Mouse (Mus musculus) neural tube, embryonic 11.5 days (tissue): Measurements from ENCODE around the gene Ap3b1. TPM values are rescaled to one million over a fixed set of nuclear protein-coding genes. Genes with fewer than 3 reads are reported as not detected.

ENCODE experiments used
- ATAC-seq: fragments of 200-750 bp; cut with Nextera tagmentation; 2 replicates; pipeline ENCODE4 v1.8.0; 2017; ENCODE audit warnings: moderate number of reproducible peaks, mild to moderate bottlenecking, moderate TSS enrichment, moderate library complexity; ENCODE audit not compliant: insufficient read depth, low FRiP score, low TSS enrichment
- DNase-seq: peaks from one replicate; pipeline ENCODE4 v3.0.0-alpha.2; 2015; ENCODE audit warnings: low spot score
- H3K27ac ChIP-seq: fragments of 300-500 bp; sonication (generic); 2 replicates; pipeline ENCODE4 v1.5.1; 2014; ENCODE audit warnings: low read depth, mild to moderate bottlenecking, low read length
- H3K27me3 ChIP-seq: fragments of 300-500 bp; sonication (generic); 2 replicates; pipeline ENCODE4 v1.6.1; 2014; ENCODE audit warnings: mild to moderate bottlenecking, low read length, mixed read lengths; ENCODE audit not compliant: control insufficient read depth, insufficient read depth
- H3K36me3 ChIP-seq: fragments of 300-500 bp; sonication (generic); 2 replicates; pipeline ENCODE4 v1.6.1; 2014; ENCODE audit warnings: mild to moderate bottlenecking, low read length, moderate library complexity, mixed read lengths; ENCODE audit not compliant: control insufficient read depth, insufficient read depth
- H3K4me1 ChIP-seq: fragments of 300-500 bp; sonication (generic); 2 replicates; pipeline ENCODE4 v1.6.1; 2014; ENCODE audit warnings: low read length, mixed read lengths; ENCODE audit not compliant: control insufficient read depth, insufficient read depth
- H3K4me2 ChIP-seq: fragments of 300-500 bp; sonication (generic); 2 replicates; pipeline ENCODE4 v1.6.1; 2014; ENCODE audit warnings: low read depth, mild to moderate bottlenecking, moderate library complexity
- H3K4me3 ChIP-seq: fragments of 300-500 bp; sonication (generic); 2 replicates; pipeline ENCODE4 v1.5.1; 2014; ENCODE audit warnings: low read depth, low read length
- H3K9ac ChIP-seq: fragments of 300-500 bp; sonication (generic); 2 replicates; pipeline ENCODE4 v1.6.1; 2014; ENCODE audit warnings: mild to moderate bottlenecking, low read length
- H3K9me3 ChIP-seq: fragments of 300-500 bp; sonication (generic); 2 replicates; pipeline ENCODE4 v1.6.1; 2016; ENCODE audit warnings: low read length; ENCODE audit not compliant: control insufficient read depth
- WGBS: fragments of 180-500 bp; shearing (Covaris S2); extraction: QIAGEN DNeasy Blood & Tissue Kit; methylation state at CpG from one replicate; pipeline ENCODE4 v1.1.7; 2014; 5-methylcytosine and 5-hydroxymethylcytosine counted together
- polyA plus RNA-seq: library from polyadenylated mRNA; unstranded; fragments of >200 nt; fragmentation: Nextera tagmentation; extraction: Ambion mirVana; gene quantifications from 2 replicates; pipeline ENCODE4 v1.2.1, GENCODE M21; 2014

The Ap3b1 gene
- polyA plus RNA-seq, 1 experiment from 2014 or later = 37.2 TPM

DNA sequence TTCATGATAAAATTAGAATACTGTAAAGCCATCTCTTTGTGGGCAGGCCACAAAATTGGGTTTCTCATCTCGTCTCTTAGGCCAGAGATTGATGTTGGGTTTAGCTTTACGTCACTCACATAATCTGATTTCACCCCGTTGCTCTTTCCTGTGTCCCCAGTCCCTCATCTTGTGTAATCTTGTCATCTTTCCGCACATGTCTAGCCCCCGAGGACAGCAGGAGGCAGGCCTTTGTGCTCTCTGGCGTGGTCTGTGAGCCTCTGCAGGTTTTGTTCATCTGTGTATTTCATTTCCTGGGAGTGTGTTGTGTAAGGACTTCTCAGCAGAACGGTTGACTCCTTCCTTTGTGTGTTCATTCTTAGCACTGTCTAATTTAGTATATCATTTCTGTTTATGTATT, 90.8 kb downstream of the Ap3b1 start:
- no peak for DNase-seq
- Histone ChIP-seq H3K4me3 (no peak overlapping the region), H3K9ac (no peak overlapping the region), H3K9me3 (no peaks in the 10 kb centered on the region), H3K4me2 (no peak overlapping the region), H3K27me3 (no peaks in the 10 kb centered on the region), H3K27ac (no peak overlapping the region), H3K4me1 (no peaks in the 10 kb centered on the region), H3K36me3 (0 out of 2 replicates have a peak, but pooled peaks cover under 1% of the 10 kb centered on the region)
- 81% methylated on average over 7 of the region's 7 CpGs for WGBS
- no peak for ATAC-seq

DNA sequence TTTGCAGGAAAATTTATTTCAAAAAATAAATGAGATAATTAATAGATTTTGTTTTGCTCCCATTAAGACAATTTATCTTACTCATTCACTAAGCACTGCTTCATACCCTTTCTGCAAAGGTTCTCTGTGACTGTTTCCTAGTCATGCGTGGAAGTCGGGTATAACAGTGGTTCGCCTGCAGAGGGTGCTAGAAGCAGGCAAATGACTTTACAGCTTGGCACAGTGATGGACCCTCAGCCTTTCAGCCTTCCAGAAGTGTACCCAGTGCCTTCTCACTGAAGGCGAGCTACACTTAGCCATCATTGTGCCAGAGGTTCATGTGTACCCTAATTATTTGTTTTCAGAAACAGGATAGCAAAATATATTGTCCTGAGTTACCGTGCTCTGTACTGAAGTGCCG, 92.5 kb downstream of the Ap3b1 start:
- Histone ChIP-seq H3K9ac (no peak overlapping the region), H3K4me1 (no peaks in the 10 kb centered on the region), H3K27ac (no peak overlapping the region), H3K36me3 (0 out of 2 replicates have a peak, but pooled peaks cover 2% of the 10 kb centered on the region), H3K4me3 (no peak overlapping the region), H3K9me3 (no peaks in the 10 kb centered on the region), H3K4me2 (no peak overlapping the region), H3K27me3 (no peaks in the 10 kb centered on the region)
- peak; percentile 55; the same call in 1 of the 2 replicates for ATAC-seq
- 60% methylated on average over 6 of the region's 6 CpGs for WGBS
- DNase-seq = peak; percentile 54

DNA sequence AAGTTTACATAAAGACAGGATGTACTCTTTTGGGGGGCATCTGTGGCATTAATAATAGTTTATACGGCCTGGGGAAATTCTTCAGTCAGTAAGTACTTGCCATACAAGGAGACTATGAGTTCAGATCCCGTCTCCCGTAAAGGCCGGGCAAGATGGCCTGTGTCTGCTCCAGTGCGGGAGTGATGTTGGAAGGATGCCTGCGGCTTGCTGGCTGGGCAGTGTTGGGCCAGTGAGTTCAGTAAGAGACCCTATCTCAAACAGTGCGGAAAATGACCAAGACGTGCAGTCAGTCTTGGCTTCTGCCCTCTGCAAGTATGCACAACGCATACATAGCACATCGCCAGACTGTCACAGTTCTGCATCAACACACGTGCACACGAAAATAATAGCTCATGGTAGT, 95.4 kb downstream of the Ap3b1 start:
- H3K27ac ChIP-seq = no peak overlapping the region
- WGBS = 87% methylated on average over 12 of the region's 12 CpGs
- no peaks in the 10 kb centered on the region for H3K9me3 ChIP-seq
- no peak for DNase-seq
- no peak overlapping the region for H3K4me3 ChIP-seq
- H3K36me3 ChIP-seq = 0 out of 2 replicates have a peak, but pooled peaks cover 2% of the 10 kb centered on the region
- H3K27me3 ChIP-seq = no peaks in the 10 kb centered on the region
- no peak for ATAC-seq
- H3K9ac ChIP-seq = no peak overlapping the region
- no peaks in the 10 kb centered on the region for H3K4me1 ChIP-seq
- no peak overlapping the region for H3K4me2 ChIP-seq

DNA sequence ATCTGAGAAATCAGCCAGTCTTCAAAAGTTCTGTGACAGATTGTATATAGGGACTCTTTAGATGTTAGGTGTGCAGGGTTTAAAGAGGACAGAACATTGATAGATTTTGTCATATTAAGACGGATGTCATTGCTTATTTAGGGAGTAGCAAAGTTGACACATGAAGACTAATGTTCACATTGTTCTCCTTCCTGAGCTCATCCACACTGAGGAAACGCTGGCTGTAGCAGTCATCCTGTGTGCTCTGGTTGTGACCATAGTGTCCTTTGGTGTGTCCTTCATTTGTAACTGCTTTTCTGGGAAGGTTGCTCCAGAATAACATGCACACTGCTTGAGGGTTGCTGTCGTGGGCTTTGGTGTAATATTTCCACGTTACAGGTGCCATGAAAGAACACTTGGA, 100.4 kb downstream of the Ap3b1 start:
- no peak overlapping the region for H3K4me2 ChIP-seq
- ATAC-seq (no peak), DNase-seq (no peak)
- no peak overlapping the region for H3K4me3 ChIP-seq
- H3K4me1 ChIP-seq = no peaks in the 10 kb centered on the region
- peaks cover 5% of the 10 kb centered on the region; the same call in 1 of the 2 replicates for H3K36me3 ChIP-seq
- H3K9me3 ChIP-seq = no peaks in the 10 kb centered on the region
- H3K9ac ChIP-seq = no peak overlapping the region
- no peaks in the 10 kb centered on the region for H3K27me3 ChIP-seq
- no peak overlapping the region for H3K27ac ChIP-seq
- 85% methylated on average over 4 of the region's 4 CpGs for WGBS

DNA sequence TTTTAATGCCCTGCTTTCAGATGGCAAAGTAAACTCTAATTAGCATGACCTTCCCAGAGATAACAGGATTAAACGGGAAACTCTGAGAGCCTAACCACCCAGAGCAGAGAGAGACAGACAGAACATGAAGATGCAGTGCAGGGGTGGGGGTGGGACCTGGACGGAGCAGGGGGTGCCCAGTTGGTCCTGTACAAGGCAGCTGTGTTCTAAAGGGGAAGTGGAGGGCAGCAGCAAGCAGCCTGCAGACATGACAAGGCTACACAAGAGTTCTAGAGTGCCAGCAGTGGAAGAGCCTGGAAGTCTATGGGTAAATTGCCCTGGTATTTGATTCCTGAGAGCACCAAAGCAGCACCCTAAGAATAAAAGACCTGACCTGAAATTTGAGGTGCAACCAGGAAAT, 105.5 kb downstream of the Ap3b1 start:
- no peak overlapping the region for H3K4me3 ChIP-seq
- H3K9ac ChIP-seq = no peak overlapping the region
- 78% methylated on average over 2 of the region's 2 CpGs for WGBS
- peaks cover 3% of the 10 kb centered on the region; the same call in 1 of the 2 replicates for H3K36me3 ChIP-seq
- no peak for ATAC-seq
- H3K27ac ChIP-seq = no peak overlapping the region
- DNase-seq = no peak
- H3K9me3 ChIP-seq = no peaks in the 10 kb centered on the region
- no peak overlapping the region for H3K4me2 ChIP-seq
- H3K27me3 ChIP-seq = no peaks in the 10 kb centered on the region
- no peaks in the 10 kb centered on the region for H3K4me1 ChIP-seq

DNA sequence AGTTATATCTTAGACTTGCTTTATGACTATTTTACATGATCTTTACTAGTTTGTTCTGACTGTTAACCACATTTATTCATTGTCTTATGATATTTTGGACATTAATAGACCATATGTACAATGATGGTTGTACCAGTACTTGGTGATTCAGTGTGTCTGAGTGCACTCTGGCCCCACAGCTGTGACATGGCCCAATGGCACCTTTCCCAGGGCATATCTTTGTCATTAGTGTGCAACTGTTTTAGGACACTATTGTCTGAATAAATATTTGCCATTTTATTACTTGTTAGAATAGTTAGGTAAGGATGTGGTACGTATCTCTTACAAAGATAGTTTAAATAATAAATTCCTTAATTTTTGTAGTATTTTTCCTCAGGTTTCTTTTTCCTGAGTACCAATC, 109.8 kb downstream of the Ap3b1 start:
- H3K9ac ChIP-seq = no peak overlapping the region
- H3K4me2 ChIP-seq = no peak overlapping the region
- no peaks in the 10 kb centered on the region for H3K36me3 ChIP-seq
- 90% methylated on average over 1 of the region's 1 CpGs for WGBS
- H3K4me1 ChIP-seq = no peaks in the 10 kb centered on the region
- no peaks in the 10 kb centered on the region for H3K27me3 ChIP-seq
- H3K4me3 ChIP-seq = no peak overlapping the region
- H3K9me3 ChIP-seq = no peaks in the 10 kb centered on the region
- no peak for ATAC-seq
- H3K27ac ChIP-seq = no peak overlapping the region
- no peak for DNase-seq

DNA sequence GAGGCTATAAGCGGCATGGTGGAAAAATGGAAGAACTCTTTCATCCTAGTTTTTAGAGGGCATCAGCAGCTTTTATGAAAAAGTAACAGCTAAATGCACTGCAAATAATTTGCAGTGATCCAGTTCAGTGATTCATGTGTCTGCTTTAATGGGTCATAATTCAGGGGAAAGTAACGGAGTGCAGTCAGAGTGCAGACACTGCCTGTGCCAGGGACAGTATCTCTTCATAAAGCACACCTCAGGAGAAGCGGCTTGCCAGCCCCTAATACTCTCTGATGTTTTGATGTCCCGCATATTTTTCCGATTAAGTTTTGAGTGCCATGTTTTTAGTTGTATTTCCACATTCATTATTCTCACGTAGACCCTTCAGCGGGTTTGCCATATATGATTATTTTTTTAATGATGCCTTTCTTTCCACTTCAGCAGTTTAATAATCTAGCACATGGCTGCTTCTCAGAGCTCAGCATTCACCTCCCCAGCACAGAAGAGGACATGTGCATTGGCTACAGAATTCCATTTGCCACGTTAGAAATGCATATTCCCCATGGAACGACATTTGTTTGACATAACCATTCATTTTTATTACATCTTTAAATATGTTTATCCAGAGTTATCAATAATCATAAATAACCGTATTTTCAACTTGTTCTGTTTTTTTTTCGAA, 112.4 kb downstream of the Ap3b1 start:
- Histone ChIP-seq H3K27me3 (no peaks in the 10 kb centered on the region), H3K4me1 (no peaks in the 10 kb centered on the region), H3K9me3 (no peaks in the 10 kb centered on the region), H3K36me3 (no peaks in the 10 kb centered on the region), H3K4me3 (no peak overlapping the region), H3K9ac (no peak overlapping the region), H3K27ac (no peak overlapping the region), H3K4me2 (no peak overlapping the region)
- 90% methylated on average over 11 of the region's 11 CpGs for WGBS
- DNase-seq (no peak), ATAC-seq (no peak)

DNA sequence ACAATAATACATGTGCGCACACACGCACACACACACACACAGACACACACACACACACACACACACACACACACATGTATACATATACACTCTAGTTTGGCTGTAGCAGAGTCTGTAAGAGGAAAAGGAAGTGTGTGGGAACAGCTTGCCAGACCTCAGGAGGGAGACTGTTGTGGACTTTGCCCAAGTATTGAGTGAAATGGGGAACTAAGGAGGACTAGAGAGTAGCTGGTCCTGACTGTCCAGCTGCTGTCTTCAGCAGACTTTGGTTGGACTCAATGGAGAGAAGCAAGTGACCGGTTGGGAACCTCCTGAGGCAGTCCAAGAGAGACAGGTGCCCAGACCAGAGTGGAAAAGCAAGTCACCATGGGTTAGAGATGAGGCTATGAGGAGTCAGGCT, 117.4 kb downstream of the Ap3b1 start:
- no peak overlapping the region for H3K9ac ChIP-seq
- H3K27ac ChIP-seq = no peak overlapping the region
- 96% methylated on average over 3 of the region's 3 CpGs for WGBS
- DNase-seq (no peak), ATAC-seq (no peak)
- H3K9me3 ChIP-seq = no peaks in the 10 kb centered on the region
- H3K4me3 ChIP-seq = no peak overlapping the region
- H3K4me2 ChIP-seq = no peak overlapping the region
- no peaks in the 10 kb centered on the region for H3K4me1 ChIP-seq
- H3K36me3 ChIP-seq = no peaks in the 10 kb centered on the region
- H3K27me3 ChIP-seq = no peaks in the 10 kb centered on the region

DNA sequence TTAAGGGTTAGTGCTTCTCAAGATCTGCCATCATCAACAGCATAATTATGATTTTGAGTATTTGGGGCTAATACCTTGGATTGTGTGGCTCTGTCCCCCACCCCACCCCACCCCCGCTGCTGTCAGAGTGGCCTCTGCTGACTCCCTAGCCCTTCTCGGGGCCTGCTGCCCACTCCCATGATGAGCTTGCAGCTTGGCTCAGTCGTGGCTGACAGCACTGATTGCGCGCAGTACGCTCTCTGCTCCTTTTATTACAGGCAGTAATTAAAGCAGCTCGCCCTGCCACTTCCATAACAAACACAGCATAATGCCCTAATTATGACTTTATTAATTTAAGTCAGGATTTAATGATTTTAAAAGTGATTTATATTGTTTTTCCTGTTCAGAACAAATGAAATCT, 121.5 kb downstream of the Ap3b1 start:
- no peak overlapping the region for H3K9ac ChIP-seq
- ATAC-seq (no peak), DNase-seq (no peak)
- H3K4me2 ChIP-seq = no peak overlapping the region
- no peak overlapping the region for H3K27ac ChIP-seq
- H3K4me1 ChIP-seq = no peaks in the 10 kb centered on the region
- H3K36me3 ChIP-seq = peaks cover 7% of the 10 kb centered on the region
- 73% methylated on average over 7 of the region's 7 CpGs for WGBS
- H3K9me3 ChIP-seq = no peaks in the 10 kb centered on the region
- H3K4me3 ChIP-seq = no peak overlapping the region
- no peaks in the 10 kb centered on the region for H3K27me3 ChIP-seq
